Mouse (Mus musculus) forebrain, embryonic 11.5 days (tissue): ENCODE data around the gene Btbd6. TPM values are rescaled to one million over a fixed set of nuclear protein-coding genes. Genes with fewer than 3 reads are reported as not detected.

ENCODE experiments used
- ATAC-seq: fragments of 200-750 bp; cut with Nextera tagmentation; replicated peaks from 2 replicates; pipeline ENCODE4 v1.8.0; 2017; ENCODE audit warnings: moderate TSS enrichment; ENCODE audit not compliant: low FRiP score
- DNase-seq: peaks from one replicate; pipeline ENCODE4 v3.0.0-alpha.2; 2017; ENCODE audit warnings: low spot score
- H3K27ac ChIP-seq: fragments of 300-500 bp; sonication (generic); 2 replicates; pipeline ENCODE4 v1.5.1; 2014; ENCODE audit warnings: low read depth, low read length
- H3K27me3 ChIP-seq: fragments of 300-500 bp; sonication (generic); 2 replicates; pipeline ENCODE4 v1.6.1; 2014; ENCODE audit warnings: mild to moderate bottlenecking, low read length, mixed read lengths; ENCODE audit not compliant: control insufficient read depth, insufficient read depth
- H3K36me3 ChIP-seq: fragments of 300-500 bp; sonication (generic); 2 replicates; pipeline ENCODE4 v1.6.1; 2014; ENCODE audit warnings: mild to moderate bottlenecking, low read length, moderate library complexity, mixed read lengths; ENCODE audit not compliant: control insufficient read depth, insufficient read depth
- H3K4me1 ChIP-seq: fragments of 300-500 bp; sonication (generic); replicated peaks from 2 replicates; pipeline ENCODE4 v1.6.1; 2014; ENCODE audit warnings: low read length, mixed read lengths; ENCODE audit not compliant: control insufficient read depth, insufficient read depth
- H3K4me2 ChIP-seq: fragments of 300-500 bp; sonication (generic); 2 replicates; pipeline ENCODE4 v1.6.1; 2014; ENCODE audit warnings: low read depth, mild to moderate bottlenecking, low read length, moderate library complexity, mixed read lengths; ENCODE audit not compliant: severe bottlenecking
- H3K4me3 ChIP-seq: fragments of 300-500 bp; sonication (generic); 2 replicates; pipeline ENCODE4 v1.5.1; 2014; ENCODE audit warnings: low read depth, low read length
- H3K9ac ChIP-seq: fragments of 300-500 bp; sonication (generic); 2 replicates; pipeline ENCODE4 v1.6.1; 2014; ENCODE audit warnings: low read length
- H3K9me3 ChIP-seq: fragments of 300-500 bp; sonication (generic); 2 replicates; pipeline ENCODE4 v1.6.1; 2016; ENCODE audit warnings: low read length, mixed read lengths; ENCODE audit not compliant: control insufficient read depth
- WGBS: fragments of 180-500 bp; shearing (Covaris S2); extraction: QIAGEN DNeasy Blood & Tissue Kit; methylation state at CpG from one replicate; pipeline ENCODE4 v1.1.7; 2014; 5-methylcytosine and 5-hydroxymethylcytosine counted together
- polyA plus RNA-seq: library from polyadenylated mRNA; unstranded; fragments of >200 nt; fragmentation: Nextera tagmentation; extraction: Ambion mirVana; gene quantifications from 2 replicates; pipeline ENCODE4 v1.2.1, GENCODE M21; 2014

Btbd6 gene
- polyA plus RNA-seq, 1 experiment from 2014 or later: 26.7 TPM

GRCm38 (mm10) chr12:112987877-112988276 is 11.6 kb downstream of the Btbd6 start:
- Histone ChIP-seq H3K4me1 (no peaks in the 10 kb centered on the region), H3K9ac (no peak overlapping the region), H3K27ac (no peak overlapping the region), H3K4me2 (no peak overlapping the region), H3K4me3 (no peak overlapping the region), H3K9me3 (no peaks in the 10 kb centered on the region), H3K27me3 (no peaks in the 10 kb centered on the region), H3K36me3 (peaks cover 3% of the 10 kb centered on the region; the same call in 1 of the 2 replicates)
- DNase-seq: no peak
- ATAC-seq: no peak
- 71% methylated on average over 6 of the region's 6 CpGs for WGBS

DNA sequence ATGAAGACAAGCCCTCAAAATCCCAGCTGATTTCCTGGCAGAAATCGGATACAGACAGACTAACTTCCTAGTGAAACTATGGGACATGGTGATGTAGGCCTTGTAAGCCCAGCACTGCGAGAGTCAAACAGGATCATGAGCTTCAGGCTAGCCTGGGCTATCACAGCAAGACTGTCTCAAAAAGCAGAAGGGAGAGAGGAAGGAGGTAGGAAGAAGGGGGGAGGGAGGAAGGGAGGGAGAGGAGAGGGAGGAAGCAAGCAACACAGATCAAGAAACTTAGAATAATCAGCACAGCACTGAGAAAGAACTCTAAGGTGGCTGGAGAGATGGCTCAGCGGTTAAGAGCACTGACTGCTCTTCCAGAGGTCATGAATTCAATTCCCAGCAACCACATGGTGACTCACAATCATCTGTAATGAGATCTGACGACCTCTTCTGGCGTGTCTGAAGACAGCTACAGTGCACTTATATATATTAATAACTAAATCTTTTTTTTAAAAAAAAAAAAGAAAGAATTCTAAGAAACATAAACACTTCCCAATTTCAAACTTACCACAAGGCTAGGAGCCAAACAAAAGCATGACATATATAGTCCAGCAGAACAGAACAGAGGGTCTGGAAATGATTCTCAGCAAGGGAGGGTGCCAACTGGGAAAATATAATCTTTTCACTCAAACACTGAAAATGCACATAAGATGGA is 14.6 kb downstream of the Btbd6 start:
- WGBS: 95% methylated on average over 5 of the region's 5 CpGs
- no peaks in the 10 kb centered on the region for H3K9me3 ChIP-seq

GRCm38 (mm10) chr12:112991444-112991843 is 15.2 kb downstream of the Btbd6 start:
- 87% methylated on average over 2 of the region's 2 CpGs for WGBS
- Histone ChIP-seq H3K4me3 (no peak overlapping the region), H3K4me2 (no peak overlapping the region), H3K9me3 (no peaks in the 10 kb centered on the region), H3K27me3 (no peaks in the 10 kb centered on the region), H3K9ac (no peak overlapping the region), H3K27ac (no peak overlapping the region), H3K4me1 (no peaks in the 10 kb centered on the region), H3K36me3 (no peaks in the 10 kb centered on the region; the same call in 1 of the 2 replicates)
- no peak for ATAC-seq
- DNase-seq: no peak

More for the DNA sequence above, 14.6 kb downstream of the Btbd6 start:
- no peak overlapping the region for H3K4me2 ChIP-seq
- DNase-seq: no peak
- no peak for ATAC-seq
- no peak overlapping the region for H3K4me3 ChIP-seq
- peaks cover 3% of the 10 kb centered on the region; the same call in 1 of the 2 replicates for H3K36me3 ChIP-seq
- H3K27me3 ChIP-seq: no peaks in the 10 kb centered on the region
- no peaks in the 10 kb centered on the region for H3K4me1 ChIP-seq
- H3K9ac ChIP-seq: no peak overlapping the region
- H3K27ac ChIP-seq: no peak overlapping the region

DNA sequence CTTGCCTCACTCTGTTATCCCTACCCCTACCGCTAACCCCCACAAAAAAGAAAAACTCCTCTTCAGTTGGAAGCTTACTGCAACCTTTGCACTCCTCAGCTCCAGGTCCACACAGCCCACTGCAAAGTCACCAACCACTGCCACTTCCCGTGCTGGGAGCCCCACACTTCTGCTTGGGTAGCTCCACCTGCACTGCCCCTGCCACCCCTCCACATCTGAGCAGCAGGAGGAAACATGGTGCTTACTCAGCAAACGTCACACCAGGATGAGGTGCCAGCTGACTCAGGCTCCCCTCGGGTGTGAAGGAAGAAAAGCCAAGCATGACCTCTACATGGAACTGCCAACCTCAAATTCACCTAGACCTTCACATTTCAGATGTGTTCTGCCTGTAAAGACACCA is 17.9 kb downstream of the Btbd6 start:
- Histone ChIP-seq H3K4me2 (no peak overlapping the region), H3K36me3 (no peaks in the 10 kb centered on the region; the same call in 1 of the 2 replicates), H3K9ac (no peak overlapping the region), H3K27me3 (no peaks in the 10 kb centered on the region), H3K4me3 (no peak overlapping the region), H3K9me3 (no peaks in the 10 kb centered on the region), H3K27ac (no peak overlapping the region), H3K4me1 (peaks cover 6% of the 10 kb centered on the region)
- DNase-seq: no peak
- WGBS: 88% methylated on average over 4 of the region's 4 CpGs
- no peak for ATAC-seq

DNA sequence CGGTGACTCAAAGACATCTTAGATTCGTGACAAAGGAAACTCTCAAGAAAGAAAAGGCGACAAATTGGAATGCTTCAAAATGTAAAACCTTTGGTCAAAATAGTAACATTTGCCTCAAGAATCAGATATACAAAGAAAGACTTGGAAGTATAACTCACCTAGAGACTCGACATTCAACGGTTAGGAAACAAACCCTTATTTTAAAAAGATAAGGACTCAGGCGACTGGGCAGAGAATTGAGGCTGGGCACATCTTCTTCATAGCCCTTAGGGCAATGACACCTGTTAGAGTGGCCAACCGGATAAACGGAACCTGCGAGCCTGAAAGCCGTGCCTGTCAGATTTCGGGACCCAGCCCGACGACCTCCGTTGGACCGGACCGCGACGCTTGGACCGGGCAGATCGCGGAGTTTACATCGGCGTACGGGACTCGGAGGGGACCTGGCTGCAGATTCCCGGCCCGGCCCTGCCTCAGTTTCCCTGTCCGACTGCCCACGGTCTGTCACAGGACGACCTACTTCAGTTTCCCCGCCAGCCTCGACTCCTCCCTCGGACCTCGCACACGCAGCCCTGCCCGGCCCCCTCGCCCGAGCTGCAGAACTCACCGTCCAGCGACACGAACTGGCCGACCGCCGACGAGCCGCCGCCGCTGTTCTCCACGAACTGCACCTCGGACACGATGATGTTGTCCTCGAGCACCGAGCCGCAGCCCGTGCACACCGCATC is 23.4 kb downstream of the Btbd6 start:
- no peaks in the 10 kb centered on the region for H3K36me3 ChIP-seq
- ATAC-seq: no peak
- no peaks in the 10 kb centered on the region for H3K27me3 ChIP-seq
- no peaks in the 10 kb centered on the region for H3K9me3 ChIP-seq
- peak overlapping the region; percentile 87 for H3K9ac ChIP-seq
- peak overlapping the region; percentile 86 for H3K27ac ChIP-seq
- H3K4me3 ChIP-seq: peak overlapping the region; percentile 91
- 1% methylated on average over 56 of the region's 56 CpGs for WGBS
- peaks cover 11% of the 10 kb centered on the region for H3K4me1 ChIP-seq
- DNase-seq: no peak
- peak overlapping the region; percentile 85 for H3K4me2 ChIP-seq

DNA sequence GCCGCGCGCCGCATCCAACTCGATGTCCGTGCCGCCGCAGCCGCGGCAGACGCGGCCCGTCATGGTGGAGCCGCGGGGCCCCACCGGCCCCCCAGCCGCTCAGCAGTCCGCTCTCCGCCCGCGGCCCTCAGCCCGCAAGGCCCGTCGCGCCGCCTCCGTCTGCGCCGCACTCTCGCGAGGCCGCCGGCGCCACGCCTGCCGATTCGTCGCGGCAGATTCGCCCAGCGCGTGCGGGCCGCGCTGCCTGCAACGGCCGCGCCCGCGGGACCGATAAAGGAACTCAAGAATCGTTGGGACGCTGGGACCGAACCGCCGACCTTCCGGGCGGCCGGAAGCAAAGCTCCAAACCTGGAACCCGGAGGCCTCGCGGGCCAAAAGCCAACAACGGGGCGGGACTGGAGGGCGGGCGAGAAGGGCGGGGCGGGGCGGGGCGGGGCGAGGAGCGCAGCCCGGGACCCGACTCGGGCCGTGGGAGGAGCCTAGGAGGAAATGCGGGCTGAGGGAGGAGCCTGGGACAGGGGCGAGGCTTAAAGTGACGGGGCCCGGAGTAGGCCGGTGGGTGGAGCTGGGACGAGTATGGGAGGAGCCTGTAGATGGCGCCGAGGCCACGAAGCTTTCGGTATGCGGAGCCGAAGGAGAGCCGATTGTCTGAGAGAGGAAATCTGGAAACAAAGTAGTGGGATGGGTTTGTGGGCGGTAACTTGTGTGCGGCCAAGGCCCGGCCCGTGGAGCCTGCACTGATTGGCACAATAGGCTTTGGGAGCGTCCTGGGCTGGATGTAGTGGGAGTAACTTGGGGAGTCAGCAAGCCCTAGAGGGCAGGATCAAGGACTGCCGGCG is 24.2 kb downstream of the Btbd6 start, which contains the start of gene Brf1:
Gene Brf1 (minus strand): TSS at position 411 of the 839 bp plus-strand sequence.
- peak within 1 kb of the TSS; percentile 85 for H3K4me2 ChIP-seq
- WGBS: under 1% methylated on average over 95 of the region's 96 CpGs
- no peaks in the 10 kb centered on the region for H3K27me3 ChIP-seq
- ATAC-seq (peak; percentile 97), DNase-seq (peak; percentile 98)
- H3K9me3 ChIP-seq: no peaks in the 10 kb centered on the region
- no peaks in the 10 kb centered on the region for H3K36me3 ChIP-seq
- H3K4me3 ChIP-seq: peak within 1 kb of the TSS; percentile 91
- peaks cover 11% of the 10 kb centered on the region for H3K4me1 ChIP-seq
- peak within 1 kb of the TSS; percentile 86 for H3K27ac ChIP-seq
- peak within 1 kb of the TSS; percentile 87 for H3K9ac ChIP-seq

DNA sequence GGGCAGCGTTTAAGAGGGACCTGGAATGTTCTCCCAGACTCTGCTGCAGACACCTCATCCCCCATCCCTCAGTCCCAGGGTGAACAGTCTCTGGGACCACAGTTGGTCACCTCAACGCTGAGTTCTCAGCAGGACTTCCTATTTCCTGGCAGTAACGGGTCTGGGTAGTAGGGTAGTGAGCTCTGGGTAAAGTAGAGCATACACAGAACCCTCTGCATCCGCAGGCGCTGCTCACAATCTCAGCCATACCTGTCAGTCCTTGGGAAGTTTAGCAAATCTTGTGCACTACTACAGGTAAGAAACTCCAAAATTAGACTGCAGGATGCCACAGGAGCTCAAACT is 24.8 kb downstream of the Btbd6 start:
- ATAC-seq (no peak), DNase-seq (no peak)
- Histone ChIP-seq H3K9ac (peak overlapping the region; percentile 87), H3K36me3 (no peaks in the 10 kb centered on the region), H3K4me1 (peaks cover 11% of the 10 kb centered on the region), H3K27ac (peak overlapping the region; percentile 79), H3K9me3 (no peaks in the 10 kb centered on the region), H3K4me3 (peak overlapping the region; percentile 91), H3K27me3 (no peaks in the 10 kb centered on the region), H3K4me2 (peak overlapping the region; percentile 85)
- 6% methylated on average over 5 of the region's 5 CpGs for WGBS

- DNase-seq (no peak), ATAC-seq (no peak)
- H3K36me3 ChIP-seq: no peaks in the 10 kb centered on the region
- no peak overlapping the region for H3K9ac ChIP-seq
- H3K4me3 ChIP-seq: no peak overlapping the region
- no peak overlapping the region for H3K27ac ChIP-seq
- H3K4me1 ChIP-seq: peaks cover 11% of the 10 kb centered on the region
- H3K9me3 ChIP-seq: no peaks in the 10 kb centered on the region
- WGBS: 42% methylated on average over 2 of the region's 2 CpGs
- H3K4me2 ChIP-seq: no peak overlapping the region
- no peaks in the 10 kb centered on the region for H3K27me3 ChIP-seq
Observed at GRCm38 (mm10) chr12:113002667-113003066, 26.4 kb downstream of the Btbd6 start.
